Mouse (Mus musculus): ENCODE data around the gene Ythdf2. TPM values are rescaled to one million over a fixed set of nuclear protein-coding genes. Genes with fewer than 3 reads are reported as not detected.

Gene Ythdf2
- polyA plus RNA-seq, 1 experiment from 2014 or later: 100 TPM

DNA sequence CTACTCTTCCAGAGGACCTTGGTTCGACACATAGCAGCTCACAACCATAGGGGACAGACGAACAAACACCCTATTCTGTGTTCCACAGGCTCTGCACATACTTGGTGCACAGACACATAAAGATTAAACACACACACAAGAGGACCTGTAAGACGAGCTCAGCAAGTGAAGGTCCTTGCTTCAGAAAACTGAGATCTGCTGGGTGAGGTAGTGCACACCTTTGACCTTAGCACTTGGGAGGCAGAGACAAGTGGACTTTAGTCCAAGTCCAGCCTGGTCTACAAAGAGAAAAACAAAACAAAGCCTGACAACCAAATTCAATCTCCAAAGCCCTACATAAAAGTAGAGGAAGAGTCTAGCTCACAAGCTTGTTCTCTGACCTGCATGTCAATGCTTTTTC is 17.1 kb downstream of the Ythdf2 start:
- H3K36me3 ChIP-seq (ENCODE audit: control insufficient read depth, insufficient read depth, low read length): peaks cover 67% of the 10 kb centered on the region
- no peak for ATAC-seq (replicated peaks; ENCODE audit: low FRiP score, low TSS enrichment, low read depth)

DNA sequence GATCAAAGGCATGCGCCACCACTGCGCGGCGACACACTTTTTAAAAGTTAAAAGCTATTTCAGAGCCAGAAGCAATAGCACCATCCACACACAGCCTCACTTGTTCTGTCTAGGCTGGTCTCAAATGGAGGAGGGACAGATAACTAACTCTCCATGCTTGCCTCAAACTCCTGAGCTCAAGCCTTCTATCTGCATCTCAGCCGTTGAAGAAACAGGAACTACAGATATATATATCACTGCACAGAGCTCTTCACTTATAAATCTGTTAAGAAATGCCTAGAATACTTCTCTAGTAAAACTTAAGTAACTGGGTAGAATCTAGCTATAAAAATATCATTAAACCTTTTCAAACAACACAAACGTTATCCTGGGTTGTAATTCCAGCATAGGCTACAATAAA is 17.7 kb downstream of the Ythdf2 start:
- H3K36me3 ChIP-seq (ENCODE audit: control insufficient read depth, insufficient read depth, low read length): peaks cover 65% of the 10 kb centered on the region
- DNase-seq (ENCODE audit: low spot score): no peak
- no peak overlapping the region for H3K9ac ChIP-seq (ENCODE audit: low read length)
- no peak overlapping the region for H3K4me3 ChIP-seq (ENCODE audit: low read depth, low read length)
- no peaks in the 10 kb centered on the region; the same call in 1 of the 2 replicates for H3K4me1 ChIP-seq (replicated peaks; ENCODE audit: control insufficient read depth, insufficient read depth, low read length)
- no peak overlapping the region for H3K27ac ChIP-seq (ENCODE audit: low read depth)
- no peaks in the 10 kb centered on the region for H3K27me3 ChIP-seq (replicated peaks; ENCODE audit: control insufficient read depth, insufficient read depth, low read length)
- WGBS: 88% methylated on average over 6 of the region's 6 CpGs
- H3K4me2 ChIP-seq (ENCODE audit: low read length): no peak overlapping the region
- ATAC-seq (replicated peaks; ENCODE audit: low FRiP score, low TSS enrichment, low read depth): no peak
- no peaks in the 10 kb centered on the region for H3K9me3 ChIP-seq (ENCODE audit: control insufficient read depth, low read length)

More for the DNA sequence above, 17.1 kb downstream of the Ythdf2 start:
- no peak overlapping the region for H3K9ac ChIP-seq (ENCODE audit: low read length)
- no peaks in the 10 kb centered on the region for H3K27me3 ChIP-seq (replicated peaks; ENCODE audit: control insufficient read depth, insufficient read depth, low read length)
- no peaks in the 10 kb centered on the region for H3K9me3 ChIP-seq (ENCODE audit: control insufficient read depth, low read length)
- H3K4me3 ChIP-seq (ENCODE audit: low read depth, low read length): no peak overlapping the region
- no peak overlapping the region for H3K4me2 ChIP-seq (ENCODE audit: low read length)
- H3K4me1 ChIP-seq (replicated peaks; ENCODE audit: control insufficient read depth, insufficient read depth, low read length): no peaks in the 10 kb centered on the region; the same call in 1 of the 2 replicates
- 84% methylated on average over 3 of the region's 3 CpGs for WGBS
- H3K27ac ChIP-seq (ENCODE audit: low read depth): no peak overlapping the region
- no peak for DNase-seq (ENCODE audit: low spot score)

DNA sequence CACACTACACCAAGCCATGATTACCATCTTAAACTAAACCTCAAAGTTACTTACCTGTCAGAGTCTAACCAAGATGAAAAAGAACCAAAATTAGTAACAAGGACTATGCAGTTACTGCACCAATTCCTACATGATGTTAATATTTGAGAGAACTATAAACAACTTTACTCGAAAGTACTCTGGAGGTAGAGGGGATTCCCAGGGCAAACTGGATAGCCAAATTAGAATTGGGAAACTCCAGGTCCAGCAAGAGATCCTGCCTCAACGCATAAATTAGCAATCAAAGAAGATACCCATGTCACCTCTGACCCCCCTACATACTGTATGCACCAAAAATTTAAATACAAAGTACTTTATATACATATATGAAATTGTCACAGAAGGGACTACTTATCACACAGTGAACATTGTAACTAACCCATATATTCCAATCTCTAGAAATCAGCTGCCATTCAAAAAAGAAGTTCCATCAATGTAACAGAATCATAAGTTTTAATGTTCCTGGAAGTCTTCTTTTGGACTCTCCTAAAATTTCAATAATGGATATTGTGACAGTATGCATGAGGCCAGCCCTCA is 24.2 kb downstream of the Ythdf2 start:
- no peak for ATAC-seq (replicated peaks; ENCODE audit: low FRiP score, low TSS enrichment, low read depth)
- Histone ChIP-seq H3K4me2 (ENCODE audit: low read length) (no peak overlapping the region), H3K9me3 (ENCODE audit: control insufficient read depth, low read length) (no peaks in the 10 kb centered on the region), H3K4me1 (replicated peaks; ENCODE audit: control insufficient read depth, insufficient read depth, low read length) (no peaks in the 10 kb centered on the region), H3K27ac (ENCODE audit: low read depth) (no peak overlapping the region), H3K9ac (ENCODE audit: low read length) (no peak overlapping the region), H3K4me3 (ENCODE audit: low read depth, low read length) (no peak overlapping the region), H3K36me3 (ENCODE audit: control insufficient read depth, insufficient read depth, low read length) (peaks cover 71% of the 10 kb centered on the region), H3K27me3 (replicated peaks; ENCODE audit: control insufficient read depth, insufficient read depth, low read length) (no peaks in the 10 kb centered on the region)
- 85% methylated on average over 2 of the region's 2 CpGs for WGBS
- DNase-seq (ENCODE audit: low spot score): no peak

DNA sequence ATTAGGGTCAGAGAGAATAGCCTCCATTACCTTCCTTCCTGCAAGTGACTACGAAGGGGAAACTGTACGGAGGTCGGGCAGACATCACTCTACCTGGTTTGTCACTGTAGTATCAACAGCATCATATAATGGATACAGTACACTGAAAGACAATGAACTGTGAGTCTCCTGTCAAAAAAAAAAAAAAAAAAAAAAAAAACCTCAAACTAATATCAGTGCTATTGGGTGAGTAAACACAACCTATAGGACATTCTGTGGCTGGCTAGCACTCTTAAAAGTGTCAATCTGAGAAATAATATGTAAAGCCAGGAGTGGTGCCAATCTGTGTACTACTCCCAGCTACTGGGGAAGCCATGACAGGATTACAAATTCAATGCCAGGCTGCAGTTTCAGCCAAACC is 28.9 kb downstream of the Ythdf2 start:
- WGBS: 82% methylated on average over 3 of the region's 3 CpGs
- Histone ChIP-seq H3K9ac (ENCODE audit: low read length) (no peak overlapping the region), H3K4me2 (ENCODE audit: low read length) (no peak overlapping the region), H3K36me3 (ENCODE audit: control insufficient read depth, insufficient read depth, low read length) (peaks cover 50% of the 10 kb centered on the region), H3K27ac (ENCODE audit: low read depth) (no peak overlapping the region), H3K4me3 (ENCODE audit: low read depth, low read length) (no peak overlapping the region), H3K27me3 (replicated peaks; ENCODE audit: control insufficient read depth, insufficient read depth, low read length) (no peaks in the 10 kb centered on the region), H3K9me3 (ENCODE audit: control insufficient read depth, low read length) (no peaks in the 10 kb centered on the region), H3K4me1 (replicated peaks; ENCODE audit: control insufficient read depth, insufficient read depth, low read length) (no peaks in the 10 kb centered on the region)
- ATAC-seq (replicated peaks; ENCODE audit: low FRiP score, low TSS enrichment, low read depth): no peak
- no peak for DNase-seq (ENCODE audit: low spot score)

DNA sequence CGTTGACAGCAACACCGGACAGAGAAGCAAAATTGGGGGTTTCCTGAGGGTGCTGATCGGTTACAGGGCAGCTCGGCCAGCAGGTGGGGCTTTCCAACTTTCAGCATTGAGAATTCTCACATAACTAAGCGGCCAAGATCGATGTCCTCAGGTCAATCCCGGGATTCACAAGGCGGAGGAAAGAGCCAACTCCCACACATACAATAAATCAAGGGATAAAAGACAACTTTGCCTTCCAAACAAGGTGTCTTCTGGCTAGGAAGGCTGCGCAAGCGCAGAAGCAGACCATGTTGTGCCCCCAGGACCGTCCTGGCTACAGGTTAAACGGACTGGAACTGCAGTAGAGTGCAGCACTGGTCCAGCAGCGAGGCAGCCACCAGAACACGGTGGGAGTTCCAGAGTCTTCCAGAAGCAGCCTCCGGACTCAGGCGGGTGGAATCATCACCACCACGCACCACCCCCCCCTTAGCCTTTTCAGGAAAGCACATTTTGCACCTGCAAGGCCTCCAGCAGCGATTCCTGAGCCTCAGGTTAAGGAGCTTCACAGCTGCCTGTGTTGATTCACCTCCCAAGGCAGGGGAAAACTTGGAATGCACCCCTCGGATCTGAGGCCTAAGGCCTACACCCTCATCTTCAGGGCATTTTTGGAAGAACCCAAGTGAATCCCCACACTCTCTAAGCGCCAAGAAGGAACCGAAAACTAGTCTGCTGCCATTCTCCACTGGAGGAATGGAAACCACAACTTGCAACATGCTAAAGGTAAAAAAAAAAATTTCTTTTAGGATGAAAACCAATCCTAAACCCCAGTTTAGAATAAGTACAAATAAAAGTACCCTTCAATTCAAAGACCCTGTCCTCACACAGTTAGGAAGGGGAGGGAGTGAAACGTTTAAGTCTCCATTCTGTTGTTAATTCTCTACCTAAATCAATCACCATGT is 30.1 kb downstream of the Ythdf2 start:
- H3K4me2 ChIP-seq (ENCODE audit: low read length): no peak overlapping the region
- ATAC-seq (replicated peaks; ENCODE audit: low FRiP score, low TSS enrichment, low read depth) (no peak), DNase-seq (ENCODE audit: low spot score) (no peak)
- no peak overlapping the region for H3K9ac ChIP-seq (ENCODE audit: low read length)
- no peaks in the 10 kb centered on the region for H3K27me3 ChIP-seq (replicated peaks; ENCODE audit: control insufficient read depth, insufficient read depth, low read length)
- peaks cover 39% of the 10 kb centered on the region for H3K36me3 ChIP-seq (ENCODE audit: control insufficient read depth, insufficient read depth, low read length)
- WGBS: 54% methylated on average over 22 of the region's 22 CpGs
- H3K4me3 ChIP-seq (ENCODE audit: low read depth, low read length): no peak overlapping the region
- H3K4me1 ChIP-seq (replicated peaks; ENCODE audit: control insufficient read depth, insufficient read depth, low read length): no peaks in the 10 kb centered on the region
- H3K9me3 ChIP-seq (ENCODE audit: control insufficient read depth, low read length): no peaks in the 10 kb centered on the region
- H3K27ac ChIP-seq (ENCODE audit: low read depth): no peak overlapping the region

DNA sequence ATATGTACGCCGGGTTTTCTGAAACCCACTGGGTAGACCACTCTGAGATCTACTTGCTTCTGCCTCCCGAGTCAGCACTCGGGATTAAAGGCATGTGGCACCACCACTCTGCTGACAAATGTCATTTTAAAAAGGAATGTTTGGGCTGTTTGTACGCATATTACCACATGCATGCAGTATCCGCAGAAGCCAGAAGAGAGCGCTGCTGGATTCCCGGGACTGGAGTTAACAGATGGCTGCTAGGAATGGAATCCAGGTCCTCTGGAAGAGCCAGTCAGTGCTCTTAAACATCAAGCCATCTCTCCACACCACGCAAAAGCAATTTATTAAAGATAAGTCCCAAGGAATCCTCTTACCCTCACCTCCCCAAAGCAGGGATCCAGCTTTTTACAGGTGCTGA is 31.4 kb downstream of the Ythdf2 start:
- H3K9me3 ChIP-seq (ENCODE audit: control insufficient read depth, low read length): no peaks in the 10 kb centered on the region
- H3K27me3 ChIP-seq (replicated peaks; ENCODE audit: control insufficient read depth, insufficient read depth, low read length): no peaks in the 10 kb centered on the region
- no peak overlapping the region for H3K27ac ChIP-seq (ENCODE audit: low read depth)
- H3K4me2 ChIP-seq (ENCODE audit: low read length): no peak overlapping the region
- H3K4me1 ChIP-seq (replicated peaks; ENCODE audit: control insufficient read depth, insufficient read depth, low read length): no peaks in the 10 kb centered on the region
- ATAC-seq (replicated peaks; ENCODE audit: low FRiP score, low TSS enrichment, low read depth) (no peak), DNase-seq (ENCODE audit: low spot score) (peak; percentile 64)
- peaks cover 28% of the 10 kb centered on the region for H3K36me3 ChIP-seq (ENCODE audit: control insufficient read depth, insufficient read depth, low read length)
- no peak overlapping the region for H3K4me3 ChIP-seq (ENCODE audit: low read depth, low read length)
- WGBS: 73% methylated on average over 9 of the region's 9 CpGs
- H3K9ac ChIP-seq (ENCODE audit: low read length): no peak overlapping the region

DNA sequence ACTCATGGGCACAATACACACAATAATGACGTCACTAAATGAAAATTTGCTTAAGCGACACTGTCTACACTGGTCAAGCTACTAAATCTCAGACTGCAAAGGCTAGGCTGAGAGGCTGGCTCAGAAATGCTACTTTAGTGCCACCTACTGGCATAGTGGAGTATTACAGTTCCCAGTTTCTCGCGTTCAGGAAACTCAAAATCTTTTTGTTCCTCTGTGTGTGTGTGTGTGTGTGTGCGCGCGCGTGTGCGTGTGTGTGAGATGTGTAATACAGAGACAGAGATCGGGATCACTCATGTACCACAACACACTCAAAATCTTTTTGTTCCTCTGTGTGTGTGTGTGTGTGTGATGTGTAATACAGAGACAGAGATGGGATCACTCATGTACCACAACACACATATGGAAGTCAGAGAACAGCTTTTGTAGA is 33.5 kb downstream of the Ythdf2 start:
- 7% methylated on average over 10 of the region's 10 CpGs for WGBS
- Histone ChIP-seq H3K9ac (ENCODE audit: low read length) (no peak overlapping the region), H3K27me3 (replicated peaks; ENCODE audit: control insufficient read depth, insufficient read depth, low read length) (no peaks in the 10 kb centered on the region), H3K36me3 (ENCODE audit: control insufficient read depth, insufficient read depth, low read length) (peaks cover 11% of the 10 kb centered on the region), H3K4me1 (replicated peaks; ENCODE audit: control insufficient read depth, insufficient read depth, low read length) (no peaks in the 10 kb centered on the region), H3K27ac (ENCODE audit: low read depth) (no peak overlapping the region), H3K4me3 (ENCODE audit: low read depth, low read length) (no peak overlapping the region), H3K9me3 (ENCODE audit: control insufficient read depth, low read length) (no peaks in the 10 kb centered on the region), H3K4me2 (ENCODE audit: low read length) (no peak overlapping the region)
- DNase-seq (ENCODE audit: low spot score): peak; percentile 86
- ATAC-seq (replicated peaks; ENCODE audit: low FRiP score, low TSS enrichment, low read depth): peak; percentile 84

DNA sequence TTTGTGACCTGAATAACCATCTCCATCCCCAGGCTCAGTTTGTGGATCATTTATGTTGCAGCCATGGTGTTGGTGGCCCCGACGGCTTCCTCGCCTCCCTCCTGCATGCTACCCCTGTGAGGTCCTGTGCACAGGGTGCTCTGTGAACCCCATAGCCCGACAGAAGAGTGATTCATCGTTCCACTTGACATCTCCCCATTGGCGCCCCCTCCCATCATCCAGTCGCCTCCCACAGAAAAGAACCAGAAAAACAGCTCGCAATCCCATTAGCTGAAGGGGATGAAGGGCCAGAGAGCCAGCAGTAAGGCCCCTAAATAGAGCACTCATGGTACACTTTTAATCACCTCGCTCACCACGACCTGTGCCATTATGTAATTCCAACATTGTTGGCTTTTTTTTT is 35.6 kb downstream of the Ythdf2 start:
- Histone ChIP-seq H3K9ac (ENCODE audit: low read length) (no peak overlapping the region), H3K27me3 (replicated peaks; ENCODE audit: control insufficient read depth, insufficient read depth, low read length) (no peaks in the 10 kb centered on the region), H3K27ac (ENCODE audit: low read depth) (no peak overlapping the region), H3K4me2 (ENCODE audit: low read length) (no peak overlapping the region), H3K4me1 (replicated peaks; ENCODE audit: control insufficient read depth, insufficient read depth, low read length) (no peaks in the 10 kb centered on the region), H3K9me3 (ENCODE audit: control insufficient read depth, low read length) (no peaks in the 10 kb centered on the region), H3K36me3 (ENCODE audit: control insufficient read depth, insufficient read depth, low read length) (no peaks in the 10 kb centered on the region), H3K4me3 (ENCODE audit: low read depth, low read length) (no peak overlapping the region)
- WGBS: 51% methylated on average over 10 of the region's 10 CpGs
- ATAC-seq (replicated peaks; ENCODE audit: low FRiP score, low TSS enrichment, low read depth) (no peak), DNase-seq (ENCODE audit: low spot score) (no peak)
